Mouse (Mus musculus) ES-Bruce4 (cell line): ENCODE results near the gene Olfr996. TPM values are rescaled to one million over a fixed set of nuclear protein-coding genes. Genes with fewer than 3 reads are reported as not detected.
"Not testable (repeated sequence)": the region's sequence is repeated elsewhere in the genome, so short reads cannot be mapped to it uniquely, and the experiment has no call there.

Experiments used
- H3K27ac ChIP-seq: 2 replicates; pipeline ENCODE4 v1.5.1; 2012; ENCODE audit warnings: low read length, inconsistent platforms; ENCODE audit not compliant: insufficient read depth
- H3K27me3 ChIP-seq: 2 replicates; pipeline ENCODE4 v1.6.1; 2012; ENCODE audit warnings: mild to moderate bottlenecking, low read length, inconsistent platforms; ENCODE audit not compliant: control insufficient read depth, poor library complexity, insufficient read depth, severe bottlenecking
- H3K36me3 ChIP-seq: 2 replicates; pipeline ENCODE4 v1.6.1; 2012; ENCODE audit warnings: inconsistent platforms, mild to moderate bottlenecking, low read length, moderate library complexity; ENCODE audit not compliant: control insufficient read depth, poor library complexity, insufficient read depth, severe bottlenecking
- H3K4me1 ChIP-seq: one replicate; pipeline ENCODE4 v1.8.1; 2011; ENCODE audit warnings: low read length; ENCODE audit not compliant: control insufficient read depth, insufficient read depth
- H3K4me3 ChIP-seq: 2 replicates; pipeline ENCODE4 v1.5.1; 2011; ENCODE audit warnings: low read depth, mild to moderate bottlenecking, low read length
- H3K9ac ChIP-seq: 2 replicates; pipeline ENCODE4 v1.6.1; 2012; ENCODE audit warnings: low read depth, mild to moderate bottlenecking, inconsistent platforms; ENCODE audit not compliant: poor library complexity, severe bottlenecking
- H3K9me3 ChIP-seq: replicated peaks from 2 replicates; pipeline ENCODE4 v1.6.1; 2012; ENCODE audit warnings: mild to moderate bottlenecking, low read length, inconsistent platforms; ENCODE audit not compliant: control insufficient read depth, poor library complexity, insufficient read depth, severe bottlenecking
- CTCF ChIP-seq: IDR thresholded peaks from one replicate; pipeline ENCODE4 v1.8.1; 2011; ENCODE audit warnings: low read depth, low read length
- EP300 ChIP-seq: IDR thresholded peaks from 2 replicates; pipeline ENCODE4 v1.6.1; 2011; ENCODE audit warnings: low read depth, low read length; ENCODE audit not compliant: insufficient read depth
- POLR2A ChIP-seq: IDR thresholded peaks from one replicate; pipeline ENCODE4 v1.8.1; 2011; ENCODE audit warnings: low read length; ENCODE audit not compliant: insufficient read depth
- polyA plus RNA-seq: library from polyadenylated mRNA; stranded (reverse); fragments of >200 nt; gene quantifications from 2 replicates; pipeline ENCODE4 v1.2.4, GENCODE M21; 2011; ENCODE audit warnings: low read depth; ENCODE audit not compliant: missing spikeins, insufficient read depth, insufficient read length

Gene Olfr996
- not detected in 2 replicates for polyA plus RNA-seq

- Histone ChIP-seq H3K36me3 (no peaks in the 10 kb centered on the region), H3K4me3 (no peak within 1 kb of the TSS), H3K9ac (no peak within 1 kb of the TSS), H3K27me3 (no peaks in the 10 kb centered on the region), H3K9me3 (no peaks in the 10 kb centered on the region), H3K4me1 (no peaks in the 10 kb centered on the region), H3K27ac (no peak within 1 kb of the TSS)
- no peak for TF ChIP-seq POLR2A
- no peak for TF ChIP-seq CTCF
- TF ChIP-seq EP300: no peak
Measured at GRCm38 (mm10) chr2:85578915-85579314, at the start of gene Olfr996. TSS of gene Olfr996 (plus strand) at chr2:85579215.

GRCm38 (mm10) chr2:85532082-85532778 lies 46.8 kb upstream of the Olfr996 start:
- H3K27me3 ChIP-seq: no peaks in the 10 kb centered on the region
- H3K9me3 ChIP-seq: no peaks in the 10 kb centered on the region
- no peaks in the 10 kb centered on the region for H3K36me3 ChIP-seq
- no peaks in the 10 kb centered on the region for H3K4me1 ChIP-seq
- H3K27ac ChIP-seq: no peak overlapping the region
- H3K4me3 ChIP-seq: no peak overlapping the region
- TF ChIP-seq POLR2A (no peak), EP300 (no peak), CTCF (no peak)
- H3K9ac ChIP-seq: no peak overlapping the region

- no peak for TF ChIP-seq CTCF
- no peak for TF ChIP-seq EP300
- TF ChIP-seq POLR2A: no peak
- H3K4me3 ChIP-seq: no peak overlapping the region
- no peaks in the 10 kb centered on the region for H3K36me3 ChIP-seq
- H3K4me1 ChIP-seq: no peaks in the 10 kb centered on the region
- H3K27ac ChIP-seq: no peak overlapping the region
- no peaks in the 10 kb centered on the region for H3K27me3 ChIP-seq
- no peak overlapping the region for H3K9ac ChIP-seq
- no peaks in the 10 kb centered on the region for H3K9me3 ChIP-seq
Measured at GRCm38 (mm10) chr2:85533934-85534333, 45.1 kb upstream of the Olfr996 start.

- TF ChIP-seq POLR2A (no peak), EP300 (no peak), CTCF (no peak)
- Histone ChIP-seq H3K4me3 (no peak overlapping the region), H3K36me3 (no peaks in the 10 kb centered on the region), H3K4me1 (no peaks in the 10 kb centered on the region), H3K9ac (no peak overlapping the region), H3K9me3 (no peaks in the 10 kb centered on the region), H3K27ac (no peak overlapping the region), H3K27me3 (no peaks in the 10 kb centered on the region)
Measured at GRCm38 (mm10) chr2:85554806-85555205, 24.2 kb upstream of the Olfr996 start.

GRCm38 (mm10) chr2:85560226-85560625 lies 18.8 kb upstream of the Olfr996 start:
- TF ChIP-seq EP300 (no peak), CTCF (no peak), POLR2A (no peak)
- no peaks in the 10 kb centered on the region for H3K4me1 ChIP-seq
- no peak overlapping the region for H3K27ac ChIP-seq

GRCm38 (mm10) chr2:85561187-85561586 lies 17.8 kb upstream of the Olfr996 start:
- Histone ChIP-seq H3K27ac (no peak overlapping the region), H3K9me3 (no peaks in the 10 kb centered on the region), H3K4me1 (no peaks in the 10 kb centered on the region), H3K9ac (no peak overlapping the region), H3K36me3 (no peaks in the 10 kb centered on the region), H3K4me3 (no peak overlapping the region), H3K27me3 (no peaks in the 10 kb centered on the region)
- TF ChIP-seq POLR2A (no peak), EP300 (no peak), CTCF (peak; percentile 17)

More at GRCm38 (mm10) chr2:85560226-85560625, 18.8 kb upstream of the Olfr996 start:
- Histone ChIP-seq H3K36me3 (no peaks in the 10 kb centered on the region), H3K9ac (no peak overlapping the region), H3K9me3 (no peaks in the 10 kb centered on the region), H3K4me3 (no peak overlapping the region), H3K27me3 (no peaks in the 10 kb centered on the region)

GRCm38 (mm10) chr2:85588648-85589047 lies 9.6 kb downstream of the Olfr996 start, which contains the start of gene Olfr998:
TSS of gene Olfr998 (plus strand) at chr2:85588948.
- H3K4me3 ChIP-seq, H3K9me3 ChIP-seq, H3K27ac ChIP-seq, H3K27me3 ChIP-seq, H3K36me3 ChIP-seq, H3K9ac ChIP-seq, H3K4me1 ChIP-seq: not testable (repeated sequence)
